Mouse (Mus musculus) hindbrain, embryonic 11.5 days (tissue): ENCODE results near the gene Ugt1a1. TPM values are rescaled to one million over a fixed set of nuclear protein-coding genes. Genes with fewer than 3 reads are reported as not detected.

Experiments used
- ATAC-seq: fragments of 200-750 bp; cut with Nextera tagmentation; 2 replicates; pipeline ENCODE4 v1.8.0; 2017; ENCODE audit warnings: mild to moderate bottlenecking, moderate TSS enrichment, moderate library complexity; ENCODE audit not compliant: low FRiP score
- DNase-seq: peaks from one replicate; pipeline ENCODE4 v3.0.0-alpha.2; 2015; ENCODE audit warnings: low spot score
- H3K27ac ChIP-seq: fragments of 300-500 bp; sonication (generic); 2 replicates; pipeline ENCODE4 v1.5.1; 2014; ENCODE audit warnings: mild to moderate bottlenecking, low read depth, low read length
- H3K27me3 ChIP-seq: fragments of 300-500 bp; sonication (generic); 2 replicates; pipeline ENCODE4 v1.6.1; 2014; ENCODE audit warnings: mild to moderate bottlenecking, low read length, moderate library complexity, mixed read lengths; ENCODE audit not compliant: control insufficient read depth, insufficient read depth
- H3K36me3 ChIP-seq: fragments of 300-500 bp; sonication (generic); 2 replicates; pipeline ENCODE4 v1.6.1; 2014; ENCODE audit warnings: mild to moderate bottlenecking, low read length, moderate library complexity, mixed read lengths; ENCODE audit not compliant: control insufficient read depth, insufficient read depth
- H3K4me1 ChIP-seq: fragments of 300-500 bp; sonication (generic); replicated peaks from 2 replicates; pipeline ENCODE4 v1.6.1; 2014; ENCODE audit warnings: low read length, mixed read lengths; ENCODE audit not compliant: control insufficient read depth, insufficient read depth
- H3K4me2 ChIP-seq: fragments of 300-500 bp; sonication (generic); replicated peaks from 2 replicates; pipeline ENCODE4 v1.6.1; 2014; ENCODE audit warnings: mild to moderate bottlenecking, low read depth, low read length
- H3K4me3 ChIP-seq: fragments of 300-500 bp; sonication (generic); 2 replicates; pipeline ENCODE4 v1.5.1; 2014; ENCODE audit warnings: low read depth, low read length
- H3K9ac ChIP-seq: fragments of 300-500 bp; sonication (generic); 2 replicates; pipeline ENCODE4 v1.6.1; 2014; ENCODE audit warnings: low read depth, low read length
- H3K9me3 ChIP-seq: fragments of 300-500 bp; sonication (generic); 2 replicates; pipeline ENCODE4 v1.6.1; 2016; ENCODE audit warnings: low read length; ENCODE audit not compliant: control insufficient read depth
- WGBS: fragments of 180-500 bp; shearing (Covaris S2); extraction: QIAGEN DNeasy Blood & Tissue Kit; methylation state at CpG from one replicate; pipeline ENCODE4 v1.1.7; 2014; 5-methylcytosine and 5-hydroxymethylcytosine counted together
- polyA plus RNA-seq: library from polyadenylated mRNA; unstranded; fragments of >200 nt; fragmentation: Nextera tagmentation; extraction: Ambion mirVana; gene quantifications from 2 replicates; pipeline ENCODE4 v1.2.1, GENCODE M21; 2014

Ugt1a1 gene
- polyA plus RNA-seq, 1 experiment from 2014 or later, result not detected

DNA sequence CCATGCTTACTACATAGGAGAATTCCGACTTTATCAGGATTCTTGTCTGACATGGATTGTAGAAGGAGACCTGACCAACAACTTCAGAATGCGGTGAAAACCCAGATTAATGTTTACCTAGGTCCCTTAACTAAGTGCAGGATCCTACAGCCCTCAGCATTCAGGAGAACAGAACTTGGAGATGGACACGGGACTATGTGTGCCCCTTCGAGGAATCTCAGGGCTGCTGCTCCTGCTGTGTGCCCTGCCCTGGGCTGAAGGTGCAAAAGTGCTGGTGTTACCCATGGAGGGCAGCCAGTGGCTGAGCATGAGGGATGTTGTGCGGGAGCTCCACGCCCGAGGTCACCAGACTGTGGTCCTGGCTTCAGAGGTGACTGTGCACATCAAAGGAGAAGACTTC is 11.3 kb upstream of the Ugt1a1 start, which contains the start of gene Ugt1a2:
Gene Ugt1a2, plus strand, starts transcription at position 146 of the 400 bp plus-strand sequence.
- H3K4me3 ChIP-seq, result no peak within 1 kb of the TSS
- H3K4me1 ChIP-seq, result no peaks in the 10 kb centered on the region
- no peaks in the 10 kb centered on the region for H3K36me3 ChIP-seq
- no peak for DNase-seq
- no peak within 1 kb of the TSS for H3K27ac ChIP-seq
- H3K9ac ChIP-seq, result no peak within 1 kb of the TSS
- no peaks in the 10 kb centered on the region for H3K27me3 ChIP-seq
- ATAC-seq, result no peak
- WGBS, result 79% methylated on average over 7 of the region's 7 CpGs
- H3K4me2 ChIP-seq, result no peak within 1 kb of the TSS
- no peaks in the 10 kb centered on the region for H3K9me3 ChIP-seq

DNA sequence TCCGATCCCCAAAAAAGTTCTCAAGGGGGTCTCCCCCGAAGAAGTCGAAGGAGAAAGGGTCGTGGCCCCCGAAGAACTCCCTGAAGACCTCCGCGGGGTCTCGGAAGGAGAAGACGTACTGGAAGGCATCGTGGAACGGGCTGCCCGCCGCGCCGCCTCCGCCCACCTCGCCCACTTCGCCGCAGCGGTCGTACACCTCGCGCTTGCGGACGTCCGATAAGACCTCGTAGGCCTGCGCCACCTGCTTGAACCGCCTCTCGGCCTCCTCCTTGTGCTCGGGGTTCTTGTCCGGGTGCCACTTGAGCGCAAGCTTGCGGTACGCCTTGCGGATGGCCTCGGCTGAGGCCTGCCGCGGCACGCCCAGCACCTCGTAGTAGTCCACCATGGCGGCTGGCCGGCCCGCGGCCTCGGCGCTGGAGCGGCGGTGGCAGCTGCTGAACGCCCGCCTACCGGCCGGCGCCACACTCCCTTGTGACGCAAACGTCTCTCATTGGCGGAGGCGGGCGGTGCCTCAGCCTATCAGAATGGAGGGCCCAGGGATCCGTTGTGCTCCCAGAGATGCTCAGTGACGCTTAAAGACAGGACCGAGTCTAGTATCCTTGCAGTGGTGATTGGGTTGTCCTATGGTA is 6.4 kb upstream of the Ugt1a1 start, which contains the start of gene Dnajb3:
Gene Dnajb3, minus strand, starts transcription at position 489 of the 629 bp plus-strand sequence.
- H3K9me3 ChIP-seq, result no peaks in the 10 kb centered on the region
- WGBS, result 6% methylated on average over 55 of the region's 62 CpGs
- H3K36me3 ChIP-seq, result no peaks in the 10 kb centered on the region
- H3K27ac ChIP-seq, result no peak within 1 kb of the TSS
- peak within 1 kb of the TSS; percentile 66 for H3K9ac ChIP-seq
- H3K4me1 ChIP-seq, result no peaks in the 10 kb centered on the region
- peak within 1 kb of the TSS; percentile 39 for H3K4me3 ChIP-seq
- DNase-seq (peak; percentile 90), ATAC-seq (peak; percentile 99)
- H3K4me2 ChIP-seq, result peak within 1 kb of the TSS; percentile 63
- H3K27me3 ChIP-seq, result no peaks in the 10 kb centered on the region

DNA sequence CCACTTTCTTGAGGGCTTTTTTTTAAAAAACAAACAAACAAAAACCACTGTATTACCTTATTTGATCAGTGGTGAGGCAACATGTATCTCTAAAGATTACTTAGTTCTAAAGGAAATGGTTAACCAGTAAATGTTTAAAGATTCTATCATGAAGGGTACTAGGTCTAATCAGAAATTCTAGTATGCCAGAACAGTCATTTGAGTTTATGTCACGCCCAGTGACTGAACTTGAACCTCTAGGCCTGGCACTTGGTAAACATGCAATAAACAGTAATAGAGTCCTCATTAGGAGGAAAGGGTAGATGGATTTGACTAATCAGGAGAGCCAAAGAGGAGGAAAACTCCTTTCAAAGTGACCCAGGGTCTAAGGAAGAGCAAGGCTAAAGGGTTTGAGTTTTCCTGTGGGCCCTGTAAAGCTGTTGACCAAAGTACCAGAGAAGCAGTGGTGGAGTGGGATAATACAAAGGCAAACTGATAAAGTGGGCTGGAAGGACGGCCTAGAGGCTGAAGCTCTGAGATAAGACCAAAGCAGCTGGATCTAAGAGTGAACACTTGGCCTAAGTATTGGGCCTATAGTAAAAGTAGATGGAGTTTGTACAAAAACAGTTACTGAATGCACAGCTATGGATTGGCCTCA is 4.8 kb upstream of the Ugt1a1 start:
- no peak overlapping the region for H3K9ac ChIP-seq
- H3K4me2 ChIP-seq, result no peak overlapping the region
- no peaks in the 10 kb centered on the region for H3K36me3 ChIP-seq
- DNase-seq, result no peak
- H3K27me3 ChIP-seq, result no peaks in the 10 kb centered on the region
- no peak overlapping the region for H3K27ac ChIP-seq
- WGBS, result 83% methylated on average over 2 of the region's 2 CpGs
- no peak overlapping the region for H3K4me3 ChIP-seq
- ATAC-seq, result no peak
- peaks cover 7% of the 10 kb centered on the region for H3K9me3 ChIP-seq
- no peaks in the 10 kb centered on the region for H3K4me1 ChIP-seq

DNA sequence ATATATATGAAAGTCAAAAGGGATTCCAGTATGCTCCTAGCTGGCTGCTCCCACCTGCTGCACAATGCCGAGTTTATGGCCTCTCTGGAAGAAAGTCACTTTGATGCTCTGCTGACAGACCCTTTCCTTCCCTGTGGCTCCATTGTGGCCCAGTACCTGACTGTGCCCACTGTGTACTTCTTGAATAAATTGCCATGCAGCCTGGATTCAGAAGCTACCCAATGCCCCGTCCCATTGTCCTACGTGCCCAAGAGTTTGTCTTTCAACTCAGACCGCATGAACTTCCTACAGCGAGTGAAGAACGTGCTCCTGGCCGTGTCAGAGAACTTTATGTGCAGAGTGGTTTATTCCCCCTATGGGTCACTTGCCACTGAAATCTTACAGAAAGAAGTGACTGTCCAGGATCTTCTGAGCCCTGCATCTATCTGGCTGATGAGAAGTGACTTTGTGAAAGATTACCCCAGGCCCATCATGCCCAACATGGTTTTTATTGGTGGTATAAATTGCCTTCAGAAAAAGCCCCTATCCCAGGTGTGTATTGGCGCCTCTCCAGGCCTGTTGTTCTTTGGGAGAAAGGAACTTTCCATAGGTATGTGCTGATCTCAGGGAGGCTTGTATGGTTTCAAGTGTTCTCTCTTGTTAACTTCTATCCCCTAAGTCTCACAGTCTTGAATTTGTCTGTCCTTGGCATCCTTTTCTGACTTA is 734 bp downstream of the Ugt1a1 start:
- ATAC-seq, result peak; percentile 13; the same call in 1 of the 2 replicates
- Histone ChIP-seq H3K9ac (no peak overlapping the region), H3K27me3 (no peaks in the 10 kb centered on the region), H3K36me3 (no peaks in the 10 kb centered on the region), H3K4me3 (no peak overlapping the region), H3K4me2 (no peak overlapping the region), H3K9me3 (peaks cover 58% of the 10 kb centered on the region), H3K4me1 (no peaks in the 10 kb centered on the region), H3K27ac (no peak overlapping the region)
- peak; percentile 6 for DNase-seq
- WGBS, result 64% methylated on average over 8 of the region's 8 CpGs

GRCm38 (mm10) chr1:88213061-88213460 is 1.3 kb downstream of the Ugt1a1 start:
- Histone ChIP-seq H3K4me2 (no peak overlapping the region), H3K4me3 (no peak overlapping the region), H3K36me3 (no peaks in the 10 kb centered on the region), H3K27ac (no peak overlapping the region), H3K27me3 (no peaks in the 10 kb centered on the region), H3K4me1 (no peaks in the 10 kb centered on the region), H3K9ac (no peak overlapping the region), H3K9me3 (peaks cover 60% of the 10 kb centered on the region)
- DNase-seq, result no peak
- ATAC-seq, result no peak
- WGBS, result 83% methylated on average over 1 of the region's 1 CpGs

GRCm38 (mm10) chr1:88213766-88214461 is 2.2 kb downstream of the Ugt1a1 start:
- Histone ChIP-seq H3K27me3 (no peaks in the 10 kb centered on the region), H3K4me2 (no peak overlapping the region), H3K4me3 (no peak overlapping the region), H3K9me3 (peaks cover 60% of the 10 kb centered on the region), H3K9ac (no peak overlapping the region), H3K27ac (no peak overlapping the region), H3K4me1 (no peaks in the 10 kb centered on the region), H3K36me3 (no peaks in the 10 kb centered on the region)
- DNase-seq, result peak; percentile 6
- WGBS, result 84% methylated on average over 2 of the region's 2 CpGs
- ATAC-seq, result peak; percentile 14; the same call in 1 of the 2 replicates

- no peak overlapping the region for H3K27ac ChIP-seq
- peak; percentile 2 for DNase-seq
Observed at GRCm38 (mm10) chr1:88214462-88214952, 2.7 kb downstream of the Ugt1a1 start.

More at GRCm38 (mm10) chr1:88214462-88214952, 2.7 kb downstream of the Ugt1a1 start:
- Histone ChIP-seq H3K9ac (no peak overlapping the region), H3K4me2 (no peak overlapping the region), H3K36me3 (no peaks in the 10 kb centered on the region), H3K27me3 (no peaks in the 10 kb centered on the region), H3K4me1 (no peaks in the 10 kb centered on the region), H3K4me3 (no peak overlapping the region), H3K9me3 (peaks cover 60% of the 10 kb centered on the region)
- 79% methylated on average over 2 of the region's 2 CpGs for WGBS
- no peak for ATAC-seq
